Mouse (Mus musculus) kidney, postnatal 14 days (tissue): ENCODE measurements around the gene Smad6.
A peak's percentile ranks its signal among the peaks of the same experiment; 100 is the strongest.

Source experiments
- DNase-seq: peaks from one replicate; pipeline ENCODE4 v3.0.0; 2022; ENCODE audit warnings: mixed read lengths

Gene Smad6

GRCm38 (mm10) chr9:63982937-63983632, 38.8 kb downstream of the Smad6 start:
- DNase-seq = no peak

- DNase-seq = no peak
Measured at GRCm38 (mm10) chr9:63981912-63982311, 39.9 kb downstream of the Smad6 start.

- no peak for DNase-seq
Measured at GRCm38 (mm10) chr9:63981371-63981770, 40.5 kb downstream of the Smad6 start.

- peak; percentile 50 for DNase-seq
Measured at GRCm38 (mm10) chr9:63980179-63981086, 41.4 kb downstream of the Smad6 start.

- DNase-seq = no peak
Measured at GRCm38 (mm10) chr9:63979275-63979674, 42.6 kb downstream of the Smad6 start.

GRCm38 (mm10) chr9:63978682-63979081, 43.2 kb downstream of the Smad6 start:
- no peak for DNase-seq

GRCm38 (mm10) chr9:63975996-63976395, 45.9 kb downstream of the Smad6 start:
- DNase-seq = no peak

- no peak for DNase-seq
Measured at GRCm38 (mm10) chr9:63974258-63975023, 47.4 kb downstream of the Smad6 start.

- no peak for DNase-seq
Measured at GRCm38 (mm10) chr9:63973662-63974190, 48.1 kb downstream of the Smad6 start.

GRCm38 (mm10) chr9:63972576-63973290, 49.1 kb downstream of the Smad6 start:
- DNase-seq = no peak

GRCm38 (mm10) chr9:63971557-63971956, 50.3 kb downstream of the Smad6 start:
- DNase-seq = peak; percentile 47

GRCm38 (mm10) chr9:63970836-63971235, 51.0 kb downstream of the Smad6 start:
- no peak for DNase-seq

- peak; percentile 74 for DNase-seq
Measured at GRCm38 (mm10) chr9:63970388-63970787, 51.5 kb downstream of the Smad6 start.

- no peak for DNase-seq
Measured at GRCm38 (mm10) chr9:63969467-63969866, 52.4 kb downstream of the Smad6 start.

GRCm38 (mm10) chr9:63968592-63968991, 53.3 kb downstream of the Smad6 start:
- DNase-seq = peak; percentile 96

- no peak for DNase-seq
Measured at GRCm38 (mm10) chr9:63967408-63968172, 54.3 kb downstream of the Smad6 start.

GRCm38 (mm10) chr9:63965579-63965981, 56.3 kb downstream of the Smad6 start:
- peak; percentile 84 for DNase-seq

- no peak for DNase-seq
Measured at GRCm38 (mm10) chr9:63961881-63962280, 60.0 kb downstream of the Smad6 start.

- DNase-seq = no peak
Measured at GRCm38 (mm10) chr9:63960829-63961185, 61.1 kb downstream of the Smad6 start.

GRCm38 (mm10) chr9:63959933-63960828, 61.7 kb downstream of the Smad6 start:
- peak; percentile 85 for DNase-seq
